Mouse (Mus musculus) cerebellum, adult 2 months (tissue): Measurements from ENCODE around the gene Dbf4.

Experiments used
- CTCF ChIP-seq: fragments of 200-500 bp; IDR thresholded peaks from 2 replicates; pipeline ENCODE4 v1.5.1; 2011; ENCODE audit warnings: low read depth, mild to moderate bottlenecking, control low read depth, low read length, moderate library complexity, borderline replicate concordance; ENCODE audit not compliant: insufficient read depth
- POLR2A ChIP-seq: fragments of 200-500 bp; IDR thresholded peaks from 2 replicates; pipeline ENCODE4 v1.6.1; 2011; ENCODE audit warnings: low read length, control low read depth, borderline replicate concordance; ENCODE audit not compliant: insufficient read depth

DNA sequence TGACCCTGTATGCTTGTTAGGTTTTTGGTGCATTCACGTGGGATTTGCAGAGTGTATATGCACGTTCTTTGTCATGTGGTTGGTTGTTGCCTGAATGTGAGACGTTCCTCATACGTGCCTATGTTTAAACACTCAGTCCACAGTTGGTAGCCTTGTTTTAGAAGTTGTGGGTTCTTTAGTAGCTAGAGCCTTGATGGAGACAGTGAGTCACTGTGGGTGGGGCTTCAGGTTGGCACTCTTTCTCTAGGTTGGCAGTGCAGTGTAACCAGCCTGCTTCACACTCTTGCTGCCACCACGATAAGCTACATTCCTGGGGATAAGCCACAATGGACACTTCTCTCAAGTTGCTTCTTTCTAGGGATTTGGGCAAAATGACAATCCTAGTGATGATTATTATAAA is 34.0 kb upstream of the Dbf4 start:
- no peak for TF ChIP-seq CTCF
- no peak for TF ChIP-seq POLR2A
